Mouse (Mus musculus) fat pad, adult 2 months (tissue): ENCODE data around the gene Sf1.

Source experiments
- DNase-seq: peaks from one replicate; pipeline ENCODE4 v3.0.0-alpha.2; 2011; ENCODE audit warnings: low read depth, low spot score; ENCODE audit errors: extremely low read depth

Gene Sf1

GRCm38 (mm10) chr19:6363411-6364240 is at the start of gene Sf1:
TSS of gene Sf1 (plus strand) at chr19:6363690.
- peak; percentile 90 for DNase-seq

GRCm38 (mm10) chr19:6313796-6314195 is 49.7 kb upstream of the Sf1 start:
- no peak for DNase-seq

GRCm38 (mm10) chr19:6314513-6314912 is 49.0 kb upstream of the Sf1 start:
- no peak for DNase-seq

- no peak for DNase-seq
Measured at GRCm38 (mm10) chr19:6315573-6315972, 47.9 kb upstream of the Sf1 start.

GRCm38 (mm10) chr19:6318145-6318544 is 45.3 kb upstream of the Sf1 start:
- DNase-seq: no peak

- no peak for DNase-seq
Measured at GRCm38 (mm10) chr19:6321358-6321757, 42.1 kb upstream of the Sf1 start.

- DNase-seq: no peak
Measured at GRCm38 (mm10) chr19:6321786-6322621, 41.5 kb upstream of the Sf1 start.

- DNase-seq: no peak
Measured at GRCm38 (mm10) chr19:6324751-6325150, 38.7 kb upstream of the Sf1 start.

GRCm38 (mm10) chr19:6331178-6331577 is 32.3 kb upstream of the Sf1 start:
- no peak for DNase-seq

GRCm38 (mm10) chr19:6331719-6332516 is 31.6 kb upstream of the Sf1 start:
- no peak for DNase-seq

- no peak for DNase-seq
Measured at GRCm38 (mm10) chr19:6333761-6334595, 29.5 kb upstream of the Sf1 start.

- DNase-seq: peak; percentile 93
Measured at GRCm38 (mm10) chr19:6334673-6335457, 28.6 kb upstream of the Sf1 start, which contains the start of gene Men1. TSS of gene Men1 (plus strand) at chr19:6334979.

- no peak for DNase-seq
Measured at GRCm38 (mm10) chr19:6335458-6335827, 28.0 kb upstream of the Sf1 start.

GRCm38 (mm10) chr19:6336920-6337319 is 26.6 kb upstream of the Sf1 start:
- DNase-seq: no peak

GRCm38 (mm10) chr19:6338171-6338570 is 25.3 kb upstream of the Sf1 start:
- no peak for DNase-seq

GRCm38 (mm10) chr19:6338716-6339115 is 24.8 kb upstream of the Sf1 start:
- no peak for DNase-seq

GRCm38 (mm10) chr19:6339191-6339590 is 24.3 kb upstream of the Sf1 start:
- DNase-seq: no peak

- no peak for DNase-seq
Measured at GRCm38 (mm10) chr19:6339890-6340504, 23.5 kb upstream of the Sf1 start.
